Mouse (Mus musculus) kidney, postnatal 0 days (tissue): ENCODE results near the gene Gm3278. TPM values are rescaled to one million over a fixed set of nuclear protein-coding genes. Genes with fewer than 3 reads are reported as not detected.
"Not testable (repeated sequence)": the region's sequence is repeated elsewhere in the genome, so short reads cannot be mapped to it uniquely, and the experiment has no call there.

ENCODE experiments used
- ATAC-seq: fragments of 200-750 bp; cut with Nextera tagmentation; replicated peaks from 2 replicates; pipeline ENCODE4 v1.8.0; 2017; ENCODE audit warnings: low read depth, moderate number of reproducible peaks, moderate TSS enrichment, moderate library complexity; ENCODE audit not compliant: low FRiP score
- DNase-seq: peaks from one replicate; pipeline ENCODE4 v3.0.0-alpha.2; 2016; ENCODE audit warnings: low spot score
- H3K27ac ChIP-seq: fragments of 300-500 bp; sonication (generic); 2 replicates; pipeline ENCODE4 v1.5.1; 2014; ENCODE audit warnings: mild to moderate bottlenecking
- H3K27me3 ChIP-seq: fragments of 300-500 bp; sonication (generic); 2 replicates; pipeline ENCODE4 v1.6.1; 2014; ENCODE audit warnings: low read length, mixed read lengths; ENCODE audit not compliant: insufficient read depth
- H3K36me3 ChIP-seq: fragments of 300-500 bp; sonication (generic); 2 replicates; pipeline ENCODE4 v1.6.1; 2014; ENCODE audit warnings: low read length, mixed read lengths; ENCODE audit not compliant: insufficient read depth
- H3K4me1 ChIP-seq: fragments of 300-500 bp; sonication (generic); replicated peaks from 2 replicates; pipeline ENCODE4 v1.6.1; 2014; ENCODE audit warnings: antibody characterized with exemption, low read length, mixed read lengths; ENCODE audit not compliant: insufficient read depth
- H3K4me2 ChIP-seq: fragments of 300-500 bp; sonication (generic); 2 replicates; pipeline ENCODE4 v1.6.1; 2014; ENCODE audit warnings: mild to moderate bottlenecking, low read length, moderate library complexity, mixed read lengths
- H3K4me3 ChIP-seq: fragments of 300-500 bp; sonication (generic); replicated peaks from 2 replicates; pipeline ENCODE4 v1.5.1; 2014; ENCODE audit warnings: low read depth, low read length
- H3K9ac ChIP-seq: fragments of 300-500 bp; sonication (generic); 2 replicates; pipeline ENCODE4 v1.6.1; 2014; ENCODE audit warnings: low read depth, low read length
- H3K9me3 ChIP-seq: fragments of 300-500 bp; sonication (generic); replicated peaks from 2 replicates; pipeline ENCODE4 v1.6.1; 2016; ENCODE audit warnings: low read length, inconsistent platforms, mixed read lengths
- WGBS: fragments of 180-500 bp; shearing (Covaris S2); extraction: QIAGEN DNeasy Blood & Tissue Kit; methylation state at CpG from one replicate; pipeline ENCODE4 v1.1.7; 2014; 5-methylcytosine and 5-hydroxymethylcytosine counted together
- polyA plus RNA-seq: library from polyadenylated mRNA; unstranded; fragments of >200 nt; fragmentation: Nextera tagmentation; extraction: Ambion mirVana; gene quantifications from 2 replicates; pipeline ENCODE4 v1.2.1, GENCODE M21; 2015

Gm3278 gene
- not detected in 2 replicates for polyA plus RNA-seq

- H3K27ac ChIP-seq, H3K9ac ChIP-seq, H3K27me3 ChIP-seq, ATAC-seq, DNase-seq, H3K36me3 ChIP-seq, H3K4me3 ChIP-seq, H3K4me1 ChIP-seq, H3K9me3 ChIP-seq, H3K4me2 ChIP-seq: not testable (repeated sequence)
- WGBS: 38% methylated on average over 1 of the region's 3 CpGs
Observed at GRCm38 (mm10) chr14:4892116-4892515, at the start of gene Gm3278. Gene Gm3278 (plus strand): TSS chr14:4892416.

GRCm38 (mm10) chr14:4855299-4855980 is 36.8 kb upstream of the Gm3278 start, which contains the start of gene Gm3264:
Gene Gm3264 (plus strand): TSS chr14:4855576.
- WGBS: 5% methylated on average over 31 of the region's 59 CpGs
- peak; percentile 1 for DNase-seq

More at GRCm38 (mm10) chr14:4855299-4855980, 36.8 kb upstream of the Gm3278 start, which contains the start of gene Gm3264:
- ATAC-seq, H3K9ac ChIP-seq, H3K4me3 ChIP-seq, H3K36me3 ChIP-seq, H3K4me1 ChIP-seq, H3K27ac ChIP-seq, H3K27me3 ChIP-seq, H3K9me3 ChIP-seq: not testable (repeated sequence)
- peak within 1 kb of the TSS; percentile 41 for H3K4me2 ChIP-seq

Other genes with a start within 250 kb of the Gm3278 start
- gene Gm3239, start 228.2 kb upstream of the Gm3278 start, polyA plus RNA-seq: not detected in 2 replicates
- not detected in 2 replicates for gene Gm7876, start 183.2 kb upstream of the Gm3278 start, polyA plus RNA-seq
- gene Gm3252, start 165.6 kb upstream of the Gm3278 start, polyA plus RNA-seq: 0.13 and 0.16 TPM in 2 replicates
- not detected in 2 replicates for gene Gm9602, start 116.1 kb upstream of the Gm3278 start, polyA plus RNA-seq
- not detected in 2 replicates for gene Gm3269, start 54.3 kb upstream of the Gm3278 start, polyA plus RNA-seq
- 0.17 TPM in 1 of 2 replicates, not detected in the other for gene Gm3264, start 36.8 kb upstream of the Gm3278 start, polyA plus RNA-seq
- gene Gm8297, start 91.5 kb downstream of the Gm3278 start, polyA plus RNA-seq: not detected in 2 replicates
- gene Gm3298, start 123.5 kb downstream of the Gm3278 start, polyA plus RNA-seq: not detected in 2 replicates
- not detected in 2 replicates for gene 4930555G01Rik, start 158.2 kb downstream of the Gm3278 start, polyA plus RNA-seq
- 0.14 and 0.28 TPM in 2 replicates for gene Gm8281, start 178.6 kb downstream of the Gm3278 start, polyA plus RNA-seq
- not detected in 2 replicates for gene Gm8279, start 239.1 kb downstream of the Gm3278 start, polyA plus RNA-seq